Mouse (Mus musculus) C2C12 (cell line): Measurements from ENCODE around the gene A730061H03Rik. TPM values are rescaled to one million over a fixed set of nuclear protein-coding genes. Genes with fewer than 3 reads are reported as not detected.
A peak's percentile ranks its signal among the peaks of the same experiment; 100 is the strongest.

Source experiments
- H3K27me3 ChIP-seq: one replicate; pipeline ENCODE4 v1.6.1; 2011; ENCODE audit not compliant: control insufficient read depth, insufficient read depth, insufficient read length
- H3K36me3 ChIP-seq: one replicate; pipeline ENCODE4 v1.6.1; 2011; ENCODE audit not compliant: control insufficient read depth, insufficient read depth
- H3K4me3 ChIP-seq: one replicate; pipeline ENCODE4 v1.5.1; 2011; ENCODE audit warnings: mild to moderate bottlenecking, control low read depth; ENCODE audit not compliant: poor library complexity, insufficient read depth, severe bottlenecking
- H3K79me2 ChIP-seq: one replicate; pipeline ENCODE4 v1.6.1; 2011; ENCODE audit not compliant: control insufficient read depth, insufficient read depth
- H3K79me3 ChIP-seq: one replicate; pipeline ENCODE4 v1.6.1; 2011; ENCODE audit warnings: low read depth, control low read depth
- H3ac ChIP-seq: one replicate; pipeline ENCODE3; 2011; ENCODE audit warnings: low read depth; ENCODE audit not compliant: control insufficient read depth, insufficient read length
- CEBPB ChIP-seq: IDR thresholded peaks from one replicate; pipeline ENCODE4 v1.6.1; 2011; ENCODE audit warnings: low read depth, mild to moderate bottlenecking, control low read depth, moderate library complexity
- CTCF ChIP-seq: IDR thresholded peaks from one replicate; pipeline ENCODE4 v1.5.1; 2011; ENCODE audit not compliant: control insufficient read depth, insufficient read depth, insufficient read length
- FOSL1 ChIP-seq: IDR thresholded peaks from one replicate; pipeline ENCODE4 v1.8.0; 2011; ENCODE audit warnings: mild to moderate bottlenecking, low read length; ENCODE audit not compliant: poor library complexity, insufficient read depth, severe bottlenecking
- MAX ChIP-seq: IDR thresholded peaks from one replicate; pipeline ENCODE4 v1.6.1; 2011; ENCODE audit warnings: mild to moderate bottlenecking, control low read depth
- MYOD1 ChIP-seq: IDR thresholded peaks from one replicate; pipeline ENCODE4 v1.6.1; 2011; ENCODE audit warnings: low read depth; ENCODE audit not compliant: control insufficient read depth, insufficient read length
- MYOG ChIP-seq: IDR thresholded peaks from one replicate; pipeline ENCODE4 v1.6.1; 2011; ENCODE audit not compliant: control insufficient read depth, insufficient read length; ENCODE audit errors: extremely low read depth
- USF1 ChIP-seq: IDR thresholded peaks from one replicate; pipeline ENCODE4 v1.6.1; 2011; ENCODE audit warnings: low read depth, mild to moderate bottlenecking, control low read depth, moderate library complexity
- long read RNA-seq, 2 experiments: library from polyadenylated mRNA; unstranded; transcript quantifications; one replicate each; pipeline ENCODE4 v2.0.0; 2019 to 2020
- polyA plus RNA-seq: library from polyadenylated mRNA; unstranded; fragments of >200 nt; fragmentation: generic; extraction: Trizol; gene quantifications from one replicate; pipeline ENCODE4 v1.2.1, GENCODE M21; 2012; ENCODE audit warnings: missing spikeins

The A730061H03Rik gene
- 0.16 TPM for polyA plus RNA-seq
- long read RNA-seq, experiment 1 = 0 reads
- long read RNA-seq, experiment 2 = 0 reads

- peak within 1 kb of the TSS; percentile 55 for H3K4me3 ChIP-seq
- H3ac ChIP-seq = peak within 1 kb of the TSS; percentile 84
- no peaks in the 10 kb centered on the region for H3K79me2 ChIP-seq
- no peak for TF ChIP-seq MYOG
- no peak for TF ChIP-seq CTCF
- peak; percentile 58 for TF ChIP-seq CEBPB
- TF ChIP-seq USF1 = peak; percentile 88
- TF ChIP-seq MAX = peak; percentile 92
- H3K27me3 ChIP-seq = no peaks in the 10 kb centered on the region
- H3K79me3 ChIP-seq = no peaks in the 10 kb centered on the region
- H3K36me3 ChIP-seq = peaks cover 2% of the 10 kb centered on the region
Observed at GRCm38 (mm10) chr14:55560202-55561073, at the start of gene A730061H03Rik. TSS of gene A730061H03Rik (minus strand) at chr14:55560406.

- peaks cover 42% of the 10 kb centered on the region for H3K36me3 ChIP-seq
- no peaks in the 10 kb centered on the region for H3K79me2 ChIP-seq
- H3K27me3 ChIP-seq = no peaks in the 10 kb centered on the region
- H3K4me3 ChIP-seq = no peak overlapping the region
- TF ChIP-seq MAX (no peak), MYOD1 (no peak), FOSL1 (no peak), MYOG (no peak), CEBPB (no peak), USF1 (no peak), CTCF (no peak)
- H3ac ChIP-seq = no peak overlapping the region
- no peaks in the 10 kb centered on the region for H3K79me3 ChIP-seq
Observed at GRCm38 (mm10) chr14:55608339-55608738, 48.1 kb upstream of the A730061H03Rik start.

GRCm38 (mm10) chr14:55605743-55606459 is 45.7 kb upstream of the A730061H03Rik start:
- Histone ChIP-seq H3K36me3 (peaks cover 60% of the 10 kb centered on the region), H3K4me3 (no peak overlapping the region)
- TF ChIP-seq MYOG = no peak
- TF ChIP-seq CEBPB = no peak
- TF ChIP-seq MAX = no peak
- no peak for TF ChIP-seq MYOD1
- TF ChIP-seq CTCF = no peak
- no peak for TF ChIP-seq FOSL1
- no peak for TF ChIP-seq USF1

GRCm38 (mm10) chr14:55604823-55605222 is 44.6 kb upstream of the A730061H03Rik start:
- Histone ChIP-seq H3ac (no peak overlapping the region), H3K79me3 (no peaks in the 10 kb centered on the region), H3K36me3 (peaks cover 70% of the 10 kb centered on the region), H3K4me3 (no peak overlapping the region), H3K79me2 (no peaks in the 10 kb centered on the region), H3K27me3 (no peaks in the 10 kb centered on the region)
- TF ChIP-seq MYOG (no peak), MYOD1 (no peak), CTCF (no peak), CEBPB (no peak), MAX (no peak)

More at GRCm38 (mm10) chr14:55605743-55606459, 45.7 kb upstream of the A730061H03Rik start:
- H3K79me3 ChIP-seq = no peaks in the 10 kb centered on the region
- H3K27me3 ChIP-seq = no peaks in the 10 kb centered on the region
- no peaks in the 10 kb centered on the region for H3K79me2 ChIP-seq
- H3ac ChIP-seq = no peak overlapping the region

GRCm38 (mm10) chr14:55603633-55604576 is 43.7 kb upstream of the A730061H03Rik start:
- peaks cover 70% of the 10 kb centered on the region for H3K36me3 ChIP-seq
- TF ChIP-seq USF1 (peak; percentile 89), CTCF (peak; percentile 61), FOSL1 (no peak), MYOD1 (no peak), MAX (peak; percentile 75)
- H3K4me3 ChIP-seq = no peak overlapping the region
- H3K79me3 ChIP-seq = no peaks in the 10 kb centered on the region
- no peaks in the 10 kb centered on the region for H3K79me2 ChIP-seq
- H3K27me3 ChIP-seq = no peaks in the 10 kb centered on the region
- no peak overlapping the region for H3ac ChIP-seq
